Comparison of ENCODE assay signal across 10 mouse cellular contexts in the genomic region with DNA sequence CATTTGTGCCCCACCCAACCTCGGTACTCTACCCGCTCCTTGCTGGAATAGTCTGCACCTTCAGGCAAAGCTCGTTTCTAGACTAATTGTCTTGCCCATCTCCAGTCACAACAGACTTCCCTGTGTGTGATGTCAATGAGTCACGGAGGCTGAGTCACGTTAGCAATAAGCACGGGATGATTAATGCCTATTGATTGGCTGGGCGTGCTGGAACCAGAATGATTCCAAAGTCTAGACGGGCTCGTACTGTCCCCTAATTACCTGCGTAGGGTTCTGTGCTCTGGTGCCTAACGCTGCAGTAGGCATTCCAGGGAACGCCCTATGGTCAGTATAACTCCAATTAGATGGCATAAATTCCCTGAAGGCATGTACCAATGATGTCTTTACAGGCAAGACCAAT.
DNase-seq lines count a peak whose midpoint lies in the region; ATAC-seq lines count a peak whose summit lies in the region.
"Had no signal": no experiment of that assay in that cellular context is flagged by ENCODE, and none has a peak within 500 bp of the region (broad histone marks: within the 10 kb centered on the region; RNA-seq: fewer than 3 reads in every experiment).

No protein-coding gene starts in this region.

- no peaks in the 10 kb centered on the region for H3K27me3 ChIP-seq in hindbrain, embryonic 16.5 days (replicated peaks; ENCODE audit: control insufficient read depth, insufficient read depth, low read length)
- H3K27me3 ChIP-seq in hindbrain, embryonic 14.5 days (ENCODE audit: control insufficient read depth, insufficient read depth, low read length), result no peaks in the 10 kb centered on the region
- H3K27me3 ChIP-seq in intestine, embryonic 16.5 days (replicated peaks; ENCODE audit: control insufficient read depth, insufficient read depth, low read length), result no peaks in the 10 kb centered on the region
- H3K27me3 ChIP-seq in midbrain, embryonic 11.5 days (ENCODE audit: control insufficient read depth, insufficient read depth, low read length), result no peaks in the 10 kb centered on the region

- no peak overlapping the region for H3K4me3 ChIP-seq in hindbrain, embryonic 16.5 days (ENCODE audit: low read length)
- H3K4me3 ChIP-seq in hindbrain, embryonic 14.5 days (replicated peaks; ENCODE audit: low read length), result no peak overlapping the region
- H3K4me3 ChIP-seq in intestine, embryonic 16.5 days (ENCODE audit: low read length), result peak overlapping the region; percentile 22
- no peak overlapping the region for H3K4me3 ChIP-seq in midbrain, embryonic 11.5 days (ENCODE audit: low read depth, low read length)

- H3K4me2 ChIP-seq in hindbrain, embryonic 16.5 days (ENCODE audit: low read length), result no peak overlapping the region
- no peak overlapping the region for H3K4me2 ChIP-seq in hindbrain, embryonic 14.5 days (replicated peaks)
- peak overlapping the region; percentile 46 for H3K4me2 ChIP-seq in intestine, embryonic 16.5 days (ENCODE audit: low read depth, low read length)
- no peak overlapping the region for H3K4me2 ChIP-seq in midbrain, embryonic 11.5 days

- H3K27ac ChIP-seq in hindbrain, embryonic 16.5 days (ENCODE audit: low read depth, low read length), result no peak overlapping the region
- no peak overlapping the region for H3K27ac ChIP-seq in hindbrain, embryonic 14.5 days
- peak overlapping the region; percentile 39; the same call in 1 of the 2 replicates for H3K27ac ChIP-seq in intestine, embryonic 16.5 days (ENCODE audit: low read length)
- no peak overlapping the region for H3K27ac ChIP-seq in midbrain, embryonic 11.5 days (ENCODE audit: low read depth, low read length)

- no peaks in the 10 kb centered on the region for H3K9me3 ChIP-seq in hindbrain, embryonic 16.5 days (ENCODE audit: control insufficient read depth, low read length)
- no peaks in the 10 kb centered on the region for H3K9me3 ChIP-seq in hindbrain, embryonic 14.5 days (ENCODE audit: control insufficient read depth, low read length)
- H3K9me3 ChIP-seq in intestine, embryonic 16.5 days (ENCODE audit: control insufficient read depth, low read length), result no peaks in the 10 kb centered on the region
- no peaks in the 10 kb centered on the region for H3K9me3 ChIP-seq in midbrain, embryonic 11.5 days (ENCODE audit: control insufficient read depth, low read length)

- no peak overlapping the region for H3K9ac ChIP-seq in hindbrain, embryonic 16.5 days (ENCODE audit: low read depth, low read length)
- H3K9ac ChIP-seq in hindbrain, embryonic 14.5 days, result no peak overlapping the region
- H3K9ac ChIP-seq in intestine, embryonic 16.5 days (ENCODE audit: low read depth, low read length), result no peak overlapping the region
- no peak overlapping the region for H3K9ac ChIP-seq in midbrain, embryonic 11.5 days (ENCODE audit: low read length)

- peaks cover 3% of the 10 kb centered on the region; the same call in 1 of the 2 replicates for H3K4me1 ChIP-seq in hindbrain, embryonic 16.5 days (ENCODE audit: control insufficient read depth, insufficient read depth, low read depth, low read length)
- H3K4me1 ChIP-seq in hindbrain, embryonic 14.5 days (replicated peaks; ENCODE audit: control insufficient read depth, insufficient read depth, low read length), result no peaks in the 10 kb centered on the region
- no peaks in the 10 kb centered on the region for H3K4me1 ChIP-seq in intestine, embryonic 16.5 days (ENCODE audit: control insufficient read depth, insufficient read depth, low read length)
- peaks cover 16% of the 10 kb centered on the region for H3K4me1 ChIP-seq in midbrain, embryonic 11.5 days (ENCODE audit: control insufficient read depth, insufficient read depth, low read length)

- 71% methylated on average over 12 of the region's 12 CpGs for WGBS in hindbrain, embryonic 16.5 days
- WGBS in hindbrain, embryonic 14.5 days, result 66% methylated on average over 12 of the region's 12 CpGs
- WGBS in intestine, embryonic 16.5 days, result 50% methylated on average over 12 of the region's 12 CpGs
- 83% methylated on average over 12 of the region's 12 CpGs for WGBS in midbrain, embryonic 11.5 days

- ATAC-seq in hindbrain, embryonic 16.5 days, result 0 out of 2 replicates have a peak, but pooled peaks have one; percentile 3
- ATAC-seq in hindbrain, embryonic 14.5 days (ENCODE audit: low FRiP score), result no peak
- peak; percentile 94 for ATAC-seq in intestine, embryonic 16.5 days
- no peak for ATAC-seq in midbrain, embryonic 11.5 days (ENCODE audit: low FRiP score)
- no peak for ATAC-seq in megakaryocyte-erythroid progenitor cell, adult 5-6 weeks (replicated peaks; ENCODE audit: low FRiP score, low TSS enrichment, poor library complexity, severe bottlenecking)

- no peaks in the 10 kb centered on the region for H3K36me3 ChIP-seq in hindbrain, embryonic 16.5 days (ENCODE audit: control insufficient read depth, insufficient read depth, low read length)
- H3K36me3 ChIP-seq in hindbrain, embryonic 14.5 days (replicated peaks; ENCODE audit: control insufficient read depth, insufficient read depth), result no peaks in the 10 kb centered on the region
- H3K36me3 ChIP-seq in intestine, embryonic 16.5 days (ENCODE audit: control insufficient read depth, insufficient read depth, low read length), result no peaks in the 10 kb centered on the region
- H3K36me3 ChIP-seq in midbrain, embryonic 11.5 days (ENCODE audit: control insufficient read depth, insufficient read depth, low read length), result no peaks in the 10 kb centered on the region

- DNase-seq in hindbrain, embryonic 14.5 days (ENCODE audit: low spot score), result no peak
- DNase-seq in urinary bladder, postnatal 14 days (ENCODE audit: low spot score), result peak; percentile 64
- DNase-seq in urinary bladder, postnatal 10 days (ENCODE audit: low spot score), result no peak
- no peak for DNase-seq in midbrain, embryonic 11.5 days (ENCODE audit: low spot score, missing footprints)
- DNase-seq in yolk sac, embryonic 10.5 days (ENCODE audit: low spot score), result no peak
- DNase-seq: cerebellum, postnatal 25 days; lung, postnatal 14 days had no signal

Comparison
In these comparisons a context has a peak if more than half of its experiments do, and no peak if none do; other contexts are left out.
1. ATAC-seq: peak in hindbrain, embryonic 16.5 days (single experiment) and intestine, embryonic 16.5 days (single experiment); none in hindbrain, embryonic 14.5 days (single experiment), midbrain, embryonic 11.5 days (single experiment) and megakaryocyte-erythroid progenitor cell, adult 5-6 weeks (single experiment).